Mouse (Mus musculus): ENCODE results near the gene Zswim5. TPM values are rescaled to one million over a fixed set of nuclear protein-coding genes. Genes with fewer than 3 reads are reported as not detected.

Gene Zswim5
- polyA plus RNA-seq, 1 experiment from 2014 or later = 9.8 TPM

DNA sequence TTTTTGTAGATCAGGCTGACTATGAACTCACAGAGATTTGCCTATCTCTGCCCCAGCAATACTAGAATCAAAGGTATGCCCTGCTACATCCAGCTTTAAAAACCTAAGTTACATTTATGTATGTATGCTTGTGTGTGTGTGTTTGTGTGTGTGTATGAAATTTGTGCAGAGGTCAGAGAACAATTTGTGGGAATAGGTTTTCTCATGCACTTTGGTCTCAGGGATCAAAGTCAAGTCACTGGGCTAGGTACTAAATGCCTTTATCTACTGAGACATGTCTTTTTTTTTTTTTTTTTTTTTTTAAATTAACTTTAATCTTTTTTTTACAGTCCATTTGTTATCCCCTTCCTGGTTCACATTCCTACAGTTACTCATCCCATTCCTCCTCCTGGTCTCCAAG lies 5.5 kb downstream of the Zswim5 start:
- no peaks in the 10 kb centered on the region for H3K9me3 ChIP-seq (ENCODE audit: control insufficient read depth, low read length)

DNA sequence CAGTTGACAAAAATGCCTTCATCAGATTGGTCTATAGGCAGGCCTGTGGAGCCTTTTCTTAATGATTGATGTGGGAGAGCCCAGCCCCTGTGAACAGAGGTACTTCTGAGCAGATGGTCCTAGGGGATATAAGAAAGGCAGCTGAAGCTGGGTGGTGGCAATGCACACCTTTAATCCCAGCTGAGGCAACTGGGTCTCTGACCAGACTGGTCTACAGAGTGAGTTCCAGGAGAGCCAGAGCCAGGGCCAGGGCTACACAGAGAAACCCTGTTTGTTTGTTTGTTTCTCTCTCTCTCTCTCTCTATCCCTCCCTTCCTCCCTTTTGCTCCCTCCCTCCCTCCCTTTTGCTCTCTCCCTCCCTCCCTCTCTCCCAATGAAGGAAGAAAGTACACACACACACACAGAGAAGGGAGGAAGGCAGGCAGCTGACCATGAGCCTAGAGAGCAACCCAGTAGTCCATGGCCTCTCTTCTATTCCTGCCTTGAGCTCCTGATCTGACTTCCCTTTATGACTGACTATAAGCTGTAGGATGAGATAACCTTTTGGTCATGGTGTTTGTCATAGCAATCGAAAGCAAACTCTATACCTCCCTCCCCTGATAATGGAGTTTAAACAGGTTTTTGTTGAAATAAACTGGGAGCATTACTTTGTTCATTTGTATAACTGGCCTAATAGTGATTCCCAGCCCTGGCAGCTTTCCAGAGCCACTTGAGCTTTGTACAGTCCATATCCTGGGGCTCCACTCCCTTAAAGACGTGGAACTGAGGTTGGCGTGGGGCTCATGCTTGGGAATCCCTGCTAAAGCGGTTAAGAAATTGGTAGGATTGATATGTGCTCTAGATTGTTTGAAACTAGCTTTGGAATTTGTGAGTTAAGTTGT lies 17.3 kb downstream of the Zswim5 start:
- Histone ChIP-seq H3K4me2 (replicated peaks; ENCODE audit: low read depth, low read length) (no peak overlapping the region), H3K4me3 (ENCODE audit: low read depth, low read length) (no peak overlapping the region), H3K4me1 (replicated peaks; ENCODE audit: control insufficient read depth, insufficient read depth, low read length) (0 out of 2 replicates have a peak, but pooled peaks cover 2% of the 10 kb centered on the region), H3K9me3 (ENCODE audit: control insufficient read depth, low read length) (no peaks in the 10 kb centered on the region), H3K36me3 (ENCODE audit: control insufficient read depth, insufficient read depth, low read length) (no peaks in the 10 kb centered on the region), H3K27me3 (ENCODE audit: control insufficient read depth, insufficient read depth, low read length) (no peaks in the 10 kb centered on the region), H3K27ac (ENCODE audit: low read depth, low read length) (no peak overlapping the region), H3K9ac (ENCODE audit: low read depth, low read length) (no peak overlapping the region)
- DNase-seq (ENCODE audit: low spot score) = no peak
- ATAC-seq (ENCODE audit: low FRiP score) = no peak
- WGBS = 92% methylated on average over 4 of the region's 4 CpGs

More for the DNA sequence above, 5.5 kb downstream of the Zswim5 start:
- DNase-seq (ENCODE audit: low spot score) = no peak
- Histone ChIP-seq H3K27ac (ENCODE audit: low read depth, low read length) (no peak overlapping the region), H3K27me3 (ENCODE audit: control insufficient read depth, insufficient read depth, low read length) (no peaks in the 10 kb centered on the region), H3K4me3 (ENCODE audit: low read depth, low read length) (no peak overlapping the region), H3K36me3 (ENCODE audit: control insufficient read depth, insufficient read depth, low read length) (no peaks in the 10 kb centered on the region), H3K4me2 (replicated peaks; ENCODE audit: low read depth, low read length) (no peak overlapping the region), H3K4me1 (replicated peaks; ENCODE audit: control insufficient read depth, insufficient read depth, low read length) (no peaks in the 10 kb centered on the region), H3K9ac (ENCODE audit: low read depth, low read length) (no peak overlapping the region)
- ATAC-seq (ENCODE audit: low FRiP score) = no peak

DNA sequence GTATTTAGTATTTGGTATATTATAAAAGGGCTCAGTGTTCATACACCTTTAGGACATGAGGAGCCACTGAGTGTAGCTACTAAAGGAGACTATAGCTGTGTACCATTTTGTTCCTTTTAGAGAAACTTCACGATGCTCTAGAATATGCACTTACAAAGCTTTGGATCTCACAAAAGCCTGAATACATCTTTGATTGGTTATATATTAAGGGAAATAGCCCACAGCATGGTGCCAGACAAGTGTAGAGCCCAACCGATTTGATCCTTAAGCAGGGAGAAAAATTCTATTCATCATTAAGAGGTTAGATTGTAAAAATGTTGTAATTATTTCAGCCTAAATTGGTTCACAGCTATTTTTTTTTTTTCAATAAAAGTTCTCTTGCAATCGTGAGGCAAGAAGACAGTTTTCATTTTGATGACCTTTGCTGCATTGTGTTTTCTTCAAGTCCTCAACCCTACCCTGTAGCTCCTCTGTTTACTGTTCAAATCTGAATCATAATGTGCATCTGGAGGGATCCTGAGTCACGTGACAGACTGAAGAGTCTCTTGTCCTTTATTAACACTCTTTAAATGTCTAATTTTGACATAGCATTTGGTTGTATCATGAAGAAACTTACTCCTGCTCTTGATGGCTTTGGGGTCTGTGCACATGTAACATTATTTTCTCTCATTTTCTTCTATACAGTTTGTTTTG lies 33.5 kb downstream of the Zswim5 start:
- no peaks in the 10 kb centered on the region for H3K36me3 ChIP-seq (ENCODE audit: control insufficient read depth, insufficient read depth, low read length)
- DNase-seq (ENCODE audit: low spot score) (peak; percentile 15), ATAC-seq (ENCODE audit: low FRiP score) (no peak)
- WGBS = 45% methylated on average over 4 of the region's 4 CpGs
- H3K4me3 ChIP-seq (ENCODE audit: low read depth, low read length) = no peak overlapping the region
- H3K27ac ChIP-seq (ENCODE audit: low read depth, low read length) = no peak overlapping the region
- no peaks in the 10 kb centered on the region for H3K27me3 ChIP-seq (ENCODE audit: control insufficient read depth, insufficient read depth, low read length)
- no peak overlapping the region for H3K9ac ChIP-seq (ENCODE audit: low read depth, low read length)
- no peaks in the 10 kb centered on the region for H3K9me3 ChIP-seq (ENCODE audit: control insufficient read depth, low read length)
- no peak overlapping the region for H3K4me2 ChIP-seq (replicated peaks; ENCODE audit: low read depth, low read length)
- H3K4me1 ChIP-seq (replicated peaks; ENCODE audit: control insufficient read depth, insufficient read depth, low read length) = no peaks in the 10 kb centered on the region

GRCm38 (mm10) chr4:116911202-116911601 lies 34.0 kb downstream of the Zswim5 start:
- H3K27me3 ChIP-seq (ENCODE audit: control insufficient read depth, insufficient read depth, low read length) = no peaks in the 10 kb centered on the region
- H3K9me3 ChIP-seq (ENCODE audit: control insufficient read depth, low read length) = no peaks in the 10 kb centered on the region
- H3K9ac ChIP-seq (ENCODE audit: low read depth, low read length) = no peak overlapping the region
- no peak overlapping the region for H3K4me2 ChIP-seq (replicated peaks; ENCODE audit: low read depth, low read length)
- no peak overlapping the region for H3K27ac ChIP-seq (ENCODE audit: low read depth, low read length)
- 58% methylated on average over 5 of the region's 5 CpGs for WGBS
- no peaks in the 10 kb centered on the region for H3K36me3 ChIP-seq (ENCODE audit: control insufficient read depth, insufficient read depth, low read length)
- ATAC-seq (ENCODE audit: low FRiP score) = no peak
- DNase-seq (ENCODE audit: low spot score) = peak; percentile 44
- H3K4me1 ChIP-seq (replicated peaks; ENCODE audit: control insufficient read depth, insufficient read depth, low read length) = no peaks in the 10 kb centered on the region
- no peak overlapping the region for H3K4me3 ChIP-seq (ENCODE audit: low read depth, low read length)

GRCm38 (mm10) chr4:116913318-116913717 lies 36.1 kb downstream of the Zswim5 start:
- no peak overlapping the region for H3K27ac ChIP-seq (ENCODE audit: low read depth, low read length)
- WGBS = 78% methylated on average over 2 of the region's 2 CpGs

GRCm38 (mm10) chr4:116928006-116928651 lies 51.0 kb downstream of the Zswim5 start:
- WGBS = 69% methylated on average over 4 of the region's 4 CpGs
- Histone ChIP-seq H3K9ac (ENCODE audit: low read depth, low read length) (no peak overlapping the region), H3K4me1 (replicated peaks; ENCODE audit: control insufficient read depth, insufficient read depth, low read length) (no peaks in the 10 kb centered on the region), H3K36me3 (ENCODE audit: control insufficient read depth, insufficient read depth, low read length) (no peaks in the 10 kb centered on the region), H3K27ac (ENCODE audit: low read depth, low read length) (no peak overlapping the region), H3K27me3 (ENCODE audit: control insufficient read depth, insufficient read depth, low read length) (no peaks in the 10 kb centered on the region), H3K4me3 (ENCODE audit: low read depth, low read length) (no peak overlapping the region), H3K4me2 (replicated peaks; ENCODE audit: low read depth, low read length) (no peak overlapping the region), H3K9me3 (ENCODE audit: control insufficient read depth, low read length) (no peaks in the 10 kb centered on the region)
- ATAC-seq (ENCODE audit: low FRiP score) (no peak), DNase-seq (ENCODE audit: low spot score) (no peak)

More at GRCm38 (mm10) chr4:116913318-116913717, 36.1 kb downstream of the Zswim5 start:
- Histone ChIP-seq H3K9me3 (ENCODE audit: control insufficient read depth, low read length) (no peaks in the 10 kb centered on the region), H3K9ac (ENCODE audit: low read depth, low read length) (no peak overlapping the region), H3K4me2 (replicated peaks; ENCODE audit: low read depth, low read length) (no peak overlapping the region), H3K4me3 (ENCODE audit: low read depth, low read length) (no peak overlapping the region), H3K36me3 (ENCODE audit: control insufficient read depth, insufficient read depth, low read length) (no peaks in the 10 kb centered on the region), H3K4me1 (replicated peaks; ENCODE audit: control insufficient read depth, insufficient read depth, low read length) (no peaks in the 10 kb centered on the region), H3K27me3 (ENCODE audit: control insufficient read depth, insufficient read depth, low read length) (no peaks in the 10 kb centered on the region)
- DNase-seq (ENCODE audit: low spot score) (no peak), ATAC-seq (ENCODE audit: low FRiP score) (no peak)

DNA sequence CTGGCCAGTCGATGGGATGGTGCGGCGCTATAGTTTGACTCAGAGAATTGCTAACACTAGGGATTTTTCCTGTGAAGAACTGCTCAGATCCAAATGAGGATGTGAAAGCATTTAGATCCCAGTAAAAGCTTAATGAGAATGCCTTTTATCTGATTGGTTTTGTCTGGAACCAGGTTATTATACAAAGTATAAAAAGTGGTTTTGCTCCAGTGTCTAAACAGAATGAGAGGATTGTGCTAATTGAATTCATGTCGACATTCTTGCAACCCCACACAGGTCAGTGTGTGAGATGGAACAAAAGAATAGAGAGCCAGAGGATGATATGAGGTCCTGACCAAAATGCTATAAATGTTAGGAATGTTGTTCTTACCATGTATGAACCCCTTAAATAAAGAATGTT lies 62.4 kb downstream of the Zswim5 start:
- H3K4me3 ChIP-seq (ENCODE audit: low read depth, low read length) = no peak overlapping the region
- no peaks in the 10 kb centered on the region for H3K9me3 ChIP-seq (ENCODE audit: control insufficient read depth, low read length)
- no peaks in the 10 kb centered on the region for H3K27me3 ChIP-seq (ENCODE audit: control insufficient read depth, insufficient read depth, low read length)
- WGBS = 65% methylated on average over 4 of the region's 4 CpGs
- H3K36me3 ChIP-seq (ENCODE audit: control insufficient read depth, insufficient read depth, low read length) = no peaks in the 10 kb centered on the region
- ATAC-seq (ENCODE audit: low FRiP score) (no peak), DNase-seq (ENCODE audit: low spot score) (no peak)
- no peak overlapping the region for H3K9ac ChIP-seq (ENCODE audit: low read depth, low read length)
- no peak overlapping the region for H3K4me2 ChIP-seq (replicated peaks; ENCODE audit: low read depth, low read length)
- H3K4me1 ChIP-seq (replicated peaks; ENCODE audit: control insufficient read depth, insufficient read depth, low read length) = no peaks in the 10 kb centered on the region
- no peak overlapping the region for H3K27ac ChIP-seq (ENCODE audit: low read depth, low read length)

DNA sequence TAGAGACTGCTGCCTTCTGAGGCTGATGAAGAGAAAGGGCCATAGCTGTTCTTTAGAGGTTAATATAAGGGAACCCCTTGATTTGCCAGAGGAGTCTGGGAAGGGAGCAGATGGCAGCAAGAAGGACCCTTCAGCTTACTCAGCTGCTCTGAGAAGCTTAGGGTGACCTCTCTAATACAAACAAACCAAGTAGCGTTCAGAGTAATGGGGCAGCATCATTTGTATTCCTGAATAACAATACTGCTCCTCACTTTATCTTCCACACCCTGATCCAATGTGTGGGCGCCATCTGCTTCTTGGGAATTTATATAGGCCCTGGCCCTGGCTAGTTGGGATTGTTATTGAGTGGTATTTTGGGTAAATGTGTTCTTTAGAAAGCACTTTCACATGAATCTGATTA lies 65.5 kb downstream of the Zswim5 start:
- Histone ChIP-seq H3K27me3 (ENCODE audit: control insufficient read depth, insufficient read depth, low read length) (no peaks in the 10 kb centered on the region), H3K4me1 (replicated peaks; ENCODE audit: control insufficient read depth, insufficient read depth, low read length) (no peaks in the 10 kb centered on the region), H3K4me2 (replicated peaks; ENCODE audit: low read depth, low read length) (no peak overlapping the region), H3K27ac (ENCODE audit: low read depth, low read length) (0 out of 2 replicates have a peak overlapping the region, but pooled peaks have one; percentile 11), H3K9me3 (ENCODE audit: control insufficient read depth, low read length) (no peaks in the 10 kb centered on the region), H3K36me3 (ENCODE audit: control insufficient read depth, insufficient read depth, low read length) (no peaks in the 10 kb centered on the region), H3K4me3 (ENCODE audit: low read depth, low read length) (no peak overlapping the region), H3K9ac (ENCODE audit: low read depth, low read length) (no peak overlapping the region)
- ATAC-seq (ENCODE audit: low FRiP score) (peak; percentile 38), DNase-seq (ENCODE audit: low spot score) (peak; percentile 6)
- 33% methylated on average over 2 of the region's 2 CpGs for WGBS

Data from hindbrain, embryonic 11.5 days (tissue).